Mouse (Mus musculus): ENCODE measurements at regions not wholly inside any gene's neighbourhood (a gene's known extent, or its start where the extent isn't known, plus 50 kb on each side); places are given as distances from the start of the nearest gene placed in this dataset.

DNA sequence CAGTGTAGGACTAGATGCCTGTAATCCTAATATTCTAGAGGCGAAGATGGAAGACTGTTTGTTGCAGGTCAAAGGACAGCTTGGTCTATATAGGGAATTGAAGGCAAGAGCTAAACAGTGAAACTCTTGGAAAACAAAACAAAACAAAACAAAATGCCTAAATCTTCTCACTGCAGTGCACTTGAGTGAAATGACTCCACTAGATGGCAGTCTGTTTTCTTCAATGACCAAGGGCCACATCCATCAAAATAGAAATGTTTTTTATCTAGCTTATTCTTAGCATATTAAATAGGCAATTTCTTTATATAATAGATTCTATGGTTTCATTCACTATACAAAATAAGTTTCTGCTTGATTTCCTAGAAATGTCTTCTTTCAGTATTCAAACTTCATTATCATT, 279.7 kb downstream of the Tex13c3 start:
- no peak for DNase-seq
- intact Hi-C loops (cut with DNase I) = no loop called here

DNA sequence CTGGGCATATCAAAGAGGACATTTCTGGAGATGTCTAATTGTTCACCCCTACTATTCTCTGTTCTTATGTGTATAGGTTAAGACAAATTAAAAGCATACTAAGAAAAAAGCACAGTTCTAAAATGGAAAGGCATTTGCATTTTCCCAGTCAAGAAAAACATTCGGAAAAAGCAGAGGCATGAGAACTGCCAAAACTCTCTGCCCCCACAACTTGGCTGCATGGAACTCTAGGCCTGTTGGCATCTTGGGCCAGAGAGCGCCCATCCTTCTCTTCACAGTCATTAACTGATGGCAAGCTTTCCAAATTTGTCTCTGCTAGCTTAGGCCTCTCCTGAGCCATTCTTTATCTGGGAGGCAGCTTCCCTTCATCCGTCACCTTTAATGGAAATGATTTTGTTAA, 281.6 kb downstream of the Tex13c3 start:
- no peak for DNase-seq
- intact Hi-C loops (cut with DNase I) = no loop called here

DNA sequence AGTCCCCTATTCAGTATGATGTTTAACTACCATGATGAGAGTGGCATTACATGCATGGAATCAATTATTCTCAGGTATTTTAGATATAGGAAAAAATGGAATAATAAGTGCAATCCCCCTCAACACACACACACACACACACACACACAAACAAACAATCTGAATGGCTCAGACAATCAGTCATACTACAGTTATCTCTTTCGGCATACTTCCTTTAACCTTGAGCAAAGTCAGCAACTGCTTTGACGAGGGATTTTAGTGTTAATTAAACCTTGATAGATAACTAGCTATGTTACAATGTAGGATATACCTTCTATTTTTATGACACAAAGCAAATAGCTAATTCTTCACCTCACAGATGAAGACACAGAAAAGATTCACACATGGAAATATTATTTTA, 312.1 kb downstream of the Tex13c3 start:
- intact Hi-C loops (cut with DNase I) = no loop called here
- DNase-seq = no peak

DNA sequence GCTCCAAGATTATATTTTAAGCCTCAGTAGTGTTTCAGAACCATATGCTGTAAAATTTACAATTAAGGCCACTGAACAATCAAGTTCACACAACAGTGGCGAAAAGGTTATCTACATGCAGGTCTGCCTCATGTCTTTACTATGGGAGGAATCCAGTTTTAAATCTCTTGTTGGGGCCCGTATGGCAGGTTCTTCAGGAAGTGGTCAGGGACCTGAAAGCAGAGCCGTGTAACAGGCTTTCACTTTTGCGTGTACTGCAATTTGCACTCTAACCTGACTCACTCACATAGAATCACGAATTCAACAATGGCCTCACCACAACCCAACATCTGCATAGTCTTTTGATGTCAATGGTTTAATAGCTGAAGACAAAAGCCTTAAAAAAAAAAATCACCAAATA, 312.6 kb downstream of the Tex13c3 start:
- no peak for DNase-seq
- intact Hi-C loops (cut with DNase I) = no loop called here

DNA sequence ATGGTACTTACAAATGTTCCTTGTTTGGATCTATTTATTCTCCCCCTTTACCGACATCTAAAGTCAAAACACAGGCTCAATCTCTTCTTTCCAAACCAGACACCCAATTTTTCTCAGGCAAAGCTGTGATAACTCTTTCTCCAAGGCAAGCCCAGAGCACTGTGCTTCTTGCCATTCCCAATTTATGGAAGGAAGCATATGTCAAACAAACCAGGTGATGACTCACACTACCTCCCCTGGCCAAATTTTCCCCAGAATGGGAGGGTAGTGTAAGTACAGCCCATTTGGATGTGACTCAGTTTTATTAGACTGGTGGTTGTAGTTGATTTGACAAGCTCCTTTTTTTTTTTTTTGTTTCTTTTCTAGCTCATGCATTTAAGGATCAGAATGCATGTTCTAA, 313.0 kb downstream of the Tex13c3 start:
- intact Hi-C loops (cut with DNase I) = no loop called here
- DNase-seq = no peak

DNA sequence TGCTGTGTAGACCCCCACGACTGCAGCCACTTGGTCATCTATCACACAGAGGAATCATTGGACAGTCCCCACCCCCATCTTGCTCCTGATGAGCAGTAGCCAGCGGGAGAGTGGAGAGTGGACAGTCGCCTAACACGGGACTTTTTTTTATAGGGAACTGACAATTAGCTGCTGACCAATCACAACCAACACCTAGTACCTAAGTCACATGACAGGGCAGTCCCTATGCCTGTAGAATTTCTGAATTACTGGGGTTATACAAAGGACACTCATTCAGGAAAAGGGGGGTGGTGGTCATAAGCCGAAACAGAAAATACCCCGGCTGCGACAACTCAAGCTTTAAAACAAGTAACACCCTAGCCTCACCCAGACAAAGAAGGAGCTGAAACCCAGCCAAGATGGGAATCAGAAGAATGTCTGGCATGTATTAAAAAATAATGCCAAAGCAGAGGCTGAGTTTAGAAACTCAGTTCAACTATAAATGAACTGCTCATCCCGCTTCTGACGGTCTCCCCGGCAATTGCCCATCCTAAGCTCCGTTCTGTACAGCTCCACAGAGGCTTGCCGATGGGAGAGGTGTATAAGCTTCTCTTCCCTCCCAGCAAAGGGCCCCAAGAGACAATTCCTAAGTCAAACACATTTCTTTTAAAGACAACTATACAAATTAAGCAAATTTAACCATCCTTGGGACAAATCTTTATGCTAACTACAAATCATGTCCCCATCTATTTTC, 313.8 kb downstream of the Tex13c3 start:
- peak; percentile 15 for DNase-seq
- intact Hi-C loops (cut with DNase I) = no loop called here

DNA sequence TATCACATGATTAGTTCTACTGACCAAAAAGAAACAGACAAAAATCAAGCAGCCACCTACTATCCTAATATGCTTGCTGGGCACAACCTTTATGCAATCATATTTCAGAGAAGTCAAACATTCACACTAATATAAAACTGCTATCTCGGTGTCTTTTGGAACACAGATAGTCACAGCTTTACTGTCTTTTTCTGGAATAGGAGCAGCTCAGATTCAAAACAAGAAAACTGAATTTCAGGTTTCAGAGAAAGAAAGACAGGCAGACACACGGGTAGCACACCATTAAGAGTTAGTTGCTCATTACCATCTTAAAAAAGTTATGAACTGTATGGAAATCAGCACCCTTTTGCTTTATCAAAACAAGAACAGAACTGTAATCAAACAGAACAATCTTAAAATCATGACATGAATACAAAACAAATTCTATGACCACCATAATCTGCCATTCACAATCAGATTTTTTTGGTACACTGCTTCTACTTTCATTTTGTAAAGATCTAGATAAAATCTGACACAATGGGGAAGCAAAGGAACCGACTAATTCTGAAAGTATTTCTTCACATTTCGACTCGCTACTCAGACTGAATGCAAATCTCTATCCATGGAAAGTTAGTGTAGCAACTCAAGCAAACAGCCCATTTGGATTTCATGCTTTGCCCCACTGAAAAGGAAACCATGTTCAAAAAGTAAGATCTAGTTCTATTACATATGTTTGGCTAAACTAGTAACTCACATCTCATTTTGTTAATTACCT, 315.1 kb downstream of the Tex13c3 start:
- DNase-seq = no peak
- intact Hi-C loops (cut with DNase I) = no loop called here

DNA sequence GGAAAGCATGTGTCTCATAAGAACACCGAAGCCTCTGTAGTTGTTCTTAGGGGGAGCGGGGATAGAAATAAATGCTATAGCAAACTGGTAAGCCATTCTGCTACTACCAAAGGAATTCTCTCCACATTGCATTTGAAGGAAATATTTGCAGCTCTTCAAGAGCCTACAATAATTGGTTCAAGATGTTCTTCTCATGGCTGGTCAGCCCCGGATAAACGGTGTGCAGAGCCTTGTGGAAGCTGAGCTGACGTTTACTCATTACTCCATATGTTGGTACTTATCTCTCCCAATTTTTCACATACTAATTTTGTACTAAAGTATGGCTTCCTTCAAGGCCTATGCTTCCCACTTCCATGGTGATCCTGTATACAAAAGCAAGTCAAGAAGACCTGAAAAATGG, 317.0 kb downstream of the Tex13c3 start:
- DNase-seq = no peak
- intact Hi-C loops (cut with DNase I) = no loop called here

DNA sequence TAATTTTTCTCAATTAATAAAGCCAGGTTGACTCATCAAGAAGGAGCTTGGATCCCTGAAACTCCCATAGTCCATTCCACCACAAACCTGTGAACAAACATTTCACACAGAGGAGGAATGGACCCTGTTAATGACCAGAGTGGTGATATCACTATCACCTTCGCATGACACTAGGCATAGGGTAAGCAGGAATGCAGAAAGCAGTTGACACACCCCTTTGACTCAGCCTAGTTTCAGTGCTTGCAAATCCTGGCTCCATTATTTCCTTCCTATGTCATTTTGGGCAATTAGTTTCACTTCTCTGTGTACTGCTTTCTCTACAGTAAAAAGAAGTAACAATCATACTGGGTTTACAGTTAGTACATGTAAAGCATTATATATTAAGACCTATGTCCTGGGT, 318.2 kb downstream of the Tex13c3 start:
- DNase-seq = no peak
- intact Hi-C loops (cut with DNase I) = no loop called here

DNA sequence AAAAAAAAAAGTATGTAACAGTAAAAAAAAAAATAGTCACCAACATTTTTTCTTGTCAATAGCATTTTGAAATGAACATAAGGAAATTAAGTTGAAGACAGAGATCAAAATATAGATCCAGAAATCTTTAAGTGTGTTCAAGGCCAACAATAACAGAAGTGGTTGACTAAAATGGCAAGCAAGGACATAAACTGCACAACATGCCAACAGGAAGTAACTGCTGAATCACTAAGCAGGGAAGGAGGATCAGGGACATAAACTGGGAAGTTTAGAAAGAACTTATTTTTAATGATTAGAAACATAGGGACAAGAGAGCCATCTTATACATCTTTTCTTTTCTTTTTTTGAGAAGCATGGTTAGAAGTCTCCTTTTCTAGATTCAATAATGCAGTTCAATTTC, 318.8 kb downstream of the Tex13c3 start:
- no peak for DNase-seq
- intact Hi-C loops (cut with DNase I) = no loop called here

DNA sequence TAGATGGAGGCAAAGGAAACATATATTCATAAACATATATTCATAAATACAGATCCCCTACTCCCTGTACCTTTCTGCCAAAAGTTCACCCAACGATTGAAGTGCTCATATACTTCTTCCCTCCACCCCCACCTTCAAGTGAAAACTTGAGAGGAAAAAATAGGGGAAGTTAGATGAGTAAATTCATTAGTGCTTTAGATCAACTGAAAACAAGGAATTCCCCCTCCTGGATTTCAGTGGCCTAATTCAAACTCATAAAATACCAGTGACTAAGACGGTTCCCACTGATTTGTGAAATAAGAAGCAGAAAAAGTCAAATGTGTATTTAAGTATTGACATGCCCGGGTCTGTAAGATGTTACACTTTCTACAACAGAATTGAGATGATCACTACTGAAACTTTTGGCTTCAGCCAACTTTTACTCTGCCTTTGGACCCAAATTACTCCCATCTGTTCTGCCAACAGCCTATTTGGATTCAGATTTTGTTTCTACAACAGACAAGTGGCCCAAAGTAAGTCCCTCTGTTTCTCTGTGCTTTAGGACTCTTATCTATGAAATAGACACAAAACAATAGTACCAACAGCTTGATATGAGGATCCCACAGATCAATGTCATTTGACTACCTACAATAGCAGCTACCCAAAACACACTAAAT, 320.7 kb downstream of the Tex13c3 start:
- DNase-seq = no peak
- intact Hi-C loops (cut with DNase I) = no loop called here

DNA sequence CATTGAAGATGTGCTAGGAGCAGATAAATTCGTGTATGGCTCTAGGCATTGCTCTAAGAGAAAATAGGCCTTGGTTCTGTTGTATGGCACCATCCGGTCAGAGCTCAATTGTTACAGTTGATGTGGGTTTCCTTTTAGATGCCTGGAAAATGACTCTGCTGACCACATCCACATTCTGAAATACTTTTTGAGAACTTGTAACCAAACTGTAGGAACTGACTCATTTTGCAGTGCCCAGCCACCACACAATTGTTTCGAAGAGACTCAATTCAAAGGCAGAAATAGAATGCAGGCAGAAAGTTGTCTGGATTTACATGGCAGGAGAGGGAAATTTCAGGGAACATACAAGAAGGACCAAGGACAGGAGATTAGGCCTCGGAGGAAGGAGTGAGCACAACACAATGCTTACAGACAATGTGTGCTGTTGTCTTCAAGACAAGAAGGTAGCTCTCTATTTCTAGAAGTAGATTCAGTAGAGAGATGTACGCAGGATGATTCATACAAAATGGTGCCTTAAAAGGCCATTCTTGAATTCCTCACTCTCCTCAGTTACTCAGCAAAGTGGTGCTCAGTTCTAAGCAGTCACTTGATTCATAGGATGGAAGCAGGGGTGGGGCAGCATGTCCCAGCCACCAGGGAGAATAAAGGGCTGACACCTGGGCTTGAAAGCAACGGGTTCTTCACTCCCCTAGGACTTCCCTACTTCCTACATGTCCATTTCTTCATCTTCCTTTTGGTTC, 323.5 kb downstream of the Tex13c3 start:
- intact Hi-C loops (cut with DNase I) = no loop called here
- DNase-seq = no peak

DNA sequence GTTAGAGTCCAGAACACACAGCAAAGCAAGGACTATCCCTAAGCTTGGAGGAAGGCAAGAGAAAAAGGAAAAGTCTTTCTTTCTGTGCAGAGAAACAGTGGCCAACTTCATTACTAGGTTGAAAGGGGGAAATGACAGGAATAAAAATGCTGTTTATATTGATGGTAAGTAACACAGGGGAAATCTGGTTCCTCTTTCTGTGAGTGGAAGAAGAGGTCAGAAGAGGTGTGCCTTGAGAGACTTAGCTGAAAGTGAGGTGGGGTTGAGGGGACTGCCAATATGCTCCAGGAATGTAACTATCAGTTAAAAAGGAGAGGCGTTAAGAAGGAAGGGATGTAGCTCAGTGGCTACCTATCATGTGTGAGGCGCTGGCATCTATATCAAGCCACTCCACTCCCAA, 327.5 kb downstream of the Tex13c3 start:
- no peak for DNase-seq
- intact Hi-C loops (cut with DNase I) = no loop called here

DNA sequence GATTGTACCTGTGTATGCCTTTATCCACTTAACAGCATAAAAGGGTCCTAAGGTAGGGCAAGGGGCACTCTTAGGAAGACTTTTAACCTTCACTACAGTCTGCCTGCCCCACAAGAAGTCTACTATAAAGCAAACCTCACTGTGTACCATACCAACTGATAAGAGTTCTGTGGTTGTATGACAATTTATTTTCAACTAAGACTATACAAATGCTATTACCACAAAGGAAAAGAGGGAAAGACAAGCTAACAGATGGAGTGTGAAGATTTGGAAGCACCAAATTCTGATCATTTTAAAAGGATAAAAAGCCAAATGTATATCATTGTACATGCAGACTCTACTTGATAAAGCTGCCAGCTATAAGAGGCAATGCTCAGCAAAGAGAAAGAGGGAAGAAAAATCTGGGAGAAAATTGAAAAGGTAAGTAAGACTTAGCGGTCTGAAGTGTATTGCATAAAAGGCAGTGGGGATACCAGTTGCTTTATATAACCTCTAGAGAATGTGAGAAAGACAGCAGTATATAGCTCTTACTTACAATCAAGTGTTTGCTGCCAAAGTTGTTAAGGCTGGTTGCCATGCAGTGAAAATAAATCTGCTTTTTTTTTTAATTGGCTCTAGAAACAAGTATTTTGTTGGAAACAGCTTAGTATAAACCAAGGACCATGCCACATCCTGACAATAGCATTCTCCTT, 328.8 kb downstream of the Tex13c3 start:
- DNase-seq = no peak

DNA sequence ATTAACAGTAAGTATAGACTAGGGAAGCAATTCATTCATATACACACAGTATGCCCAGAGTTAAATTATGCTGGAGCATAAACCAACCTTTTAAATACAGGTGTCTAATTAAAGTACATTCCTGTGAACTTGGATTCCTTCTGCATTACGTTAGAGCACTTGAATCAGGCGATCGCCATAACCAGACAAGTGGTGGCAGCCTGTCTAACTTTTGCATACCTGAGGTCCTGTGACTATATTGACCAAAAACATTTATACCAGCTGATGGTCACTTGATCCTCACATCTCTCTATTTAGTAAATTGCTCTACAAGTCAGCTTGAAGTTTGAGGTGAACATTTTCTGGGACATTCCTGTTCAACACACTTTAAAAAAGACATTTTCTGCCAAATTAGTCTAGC, 330.5 kb downstream of the Tex13c3 start:
- intact Hi-C loops (cut with DNase I) = no loop called here
- no peak for DNase-seq

More for the DNA sequence above, 328.8 kb downstream of the Tex13c3 start:
- intact Hi-C loops (cut with DNase I) = no loop called here

DNA sequence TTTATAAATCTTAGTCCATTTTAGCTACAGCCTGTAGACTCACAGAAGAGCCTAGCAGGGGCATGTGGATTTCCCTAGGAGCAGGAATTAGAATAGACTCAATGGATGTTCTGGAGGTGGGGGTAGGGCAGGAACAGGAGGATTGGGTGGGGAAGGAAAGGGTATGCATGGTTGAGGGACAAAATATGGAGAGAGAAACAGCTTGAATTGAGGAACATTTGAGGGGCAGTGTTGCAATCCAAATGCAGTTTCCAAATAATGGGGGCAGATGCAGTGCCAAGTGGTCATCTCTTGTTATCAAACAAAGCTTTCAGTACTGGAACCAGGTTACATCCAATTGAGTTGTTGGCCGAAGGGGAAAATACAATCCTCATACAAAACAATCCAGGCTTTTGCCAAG, 332.4 kb downstream of the Tex13c3 start:
- intact Hi-C loops (cut with DNase I) = no loop called here
- no peak for DNase-seq

DNA sequence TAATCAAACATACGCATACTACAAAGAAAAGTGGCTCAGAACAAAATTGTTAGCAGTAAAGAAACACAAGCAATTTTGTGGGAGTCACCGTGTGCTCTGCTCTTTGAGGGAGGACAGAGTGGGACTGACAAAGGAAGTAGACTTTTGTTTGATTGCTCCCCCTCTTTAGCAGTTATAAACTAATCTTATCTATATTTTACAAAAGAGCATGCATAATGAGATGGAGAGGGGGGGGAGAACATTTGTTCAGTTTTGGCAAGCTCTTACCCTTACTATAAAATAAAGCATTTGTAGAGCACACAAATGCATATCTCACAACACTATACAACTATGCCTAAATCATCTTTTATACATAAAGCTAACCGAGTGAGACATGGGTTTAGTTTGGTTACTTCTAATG, 332.9 kb downstream of the Tex13c3 start:
- no peak for DNase-seq
- intact Hi-C loops (cut with DNase I) = no loop called here

DNA sequence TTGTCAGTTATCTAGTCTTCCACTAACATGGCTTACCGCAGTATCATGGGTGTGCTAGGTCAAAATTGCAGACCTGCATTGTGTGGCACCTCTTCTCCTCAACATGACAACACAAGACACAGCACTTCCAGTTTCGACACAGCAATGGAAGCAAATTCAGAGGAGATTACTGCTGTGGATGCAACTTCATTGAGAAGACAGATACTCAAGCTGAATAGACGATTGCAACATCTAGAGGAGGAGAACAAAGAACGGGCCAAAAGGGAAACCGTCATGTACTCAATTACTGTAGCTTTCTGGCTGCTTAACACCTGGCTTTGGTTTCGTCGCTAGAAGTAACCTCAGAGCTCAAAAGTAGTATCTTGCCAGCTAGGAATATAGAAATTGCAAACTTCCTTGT, 368.4 kb downstream of the Tex13c3 start:
- intact Hi-C loops (cut with DNase I) = no loop called here

DNA sequence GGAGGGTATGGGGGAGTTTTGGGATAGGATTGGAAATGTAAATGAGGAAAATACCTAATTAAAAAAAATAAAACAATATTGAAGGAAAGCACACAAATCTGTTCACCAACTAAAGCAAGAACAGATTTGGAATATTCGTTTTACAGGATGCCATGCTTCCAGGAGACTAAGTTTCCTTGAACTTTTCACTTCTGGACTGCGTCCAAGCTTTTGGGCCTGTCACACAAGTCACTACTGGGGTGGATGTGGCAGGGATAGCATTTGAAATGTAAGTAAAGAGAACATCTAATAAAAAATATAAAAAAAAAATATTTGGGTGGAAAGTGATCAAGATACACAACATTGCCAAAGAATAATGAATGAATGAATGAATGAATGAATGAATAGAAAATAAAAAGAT, 378.2 kb downstream of the Tex13c3 start:
- intact Hi-C loops (cut with DNase I) = no loop called here

More for the DNA sequence above, 368.4 kb downstream of the Tex13c3 start:
- DNase-seq = no peak

DNA sequence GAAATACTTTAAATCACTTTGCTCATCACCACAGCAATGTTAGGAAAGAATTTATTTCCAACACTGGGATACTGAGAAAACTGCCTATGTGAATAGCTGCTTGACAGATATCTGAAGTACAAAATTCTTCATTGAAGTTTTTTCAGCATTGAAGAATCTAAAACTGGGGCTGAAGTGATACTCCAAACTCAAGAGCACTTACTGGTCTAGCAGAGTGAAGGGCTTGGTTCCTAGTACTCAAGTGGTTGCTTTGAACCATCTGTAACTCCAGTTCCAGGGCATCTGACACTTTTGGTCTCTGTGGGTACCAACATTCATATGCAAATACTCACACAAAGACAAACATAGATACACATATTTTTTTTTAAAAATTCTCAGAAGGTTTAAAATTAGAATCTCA, 385.2 kb downstream of the Tex13c3 start:
- intact Hi-C loops (cut with DNase I) = no loop called here
- DNase-seq = no peak

More for the DNA sequence above, 378.2 kb downstream of the Tex13c3 start:
- DNase-seq = no peak

DNA sequence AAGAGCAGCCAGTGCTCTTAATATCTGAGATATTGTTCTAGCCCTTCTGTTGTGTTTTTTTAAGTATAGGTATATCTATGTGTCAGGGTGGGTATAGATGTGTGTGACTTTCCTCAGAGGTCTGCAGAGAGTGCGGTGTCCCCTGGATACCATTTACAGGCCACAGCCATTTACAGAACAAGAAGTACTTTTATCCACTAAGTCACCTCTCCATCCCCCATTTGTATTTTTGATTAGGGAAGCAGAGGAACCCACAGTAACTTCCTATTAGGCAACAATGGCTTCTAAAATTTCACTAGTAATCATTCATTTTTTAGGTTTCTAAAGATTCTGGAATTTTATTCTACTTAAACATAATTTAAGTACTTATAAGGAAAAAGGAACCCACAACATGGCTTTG, 396.7 kb downstream of the Tex13c3 start:
- DNase-seq = no peak
- intact Hi-C loops (cut with DNase I) = no loop called here

Measured in left cerebral cortex, postnatal 4 days (tissue).